Mouse (Mus musculus): ENCODE data around the gene Hbs1l. TPM values are rescaled to one million over a fixed set of nuclear protein-coding genes. Genes with fewer than 3 reads are reported as not detected.

Hbs1l gene
- polyA plus RNA-seq, 1 experiment from 2014 or later = 120 TPM

Other genes starting within 250 kb of the Hbs1l start
- 3.0 and 3.2 TPM in 2 replicates for gene Myb, start 135.0 kb upstream of the Hbs1l start, polyA plus RNA-seq (2015; fragmentation: Nextera tagmentation; extraction: Ambion mirVana)
- gene Aldh8a1, start 81.3 kb downstream of the Hbs1l start, polyA plus RNA-seq (2015; fragmentation: Nextera tagmentation; extraction: Ambion mirVana) = 0.13 TPM in 1 of 2 replicates, not detected in the other

Measured in forebrain, embryonic 15.5 days (tissue).